Mouse (Mus musculus) MEL (cell line): Measurements from ENCODE around the gene Eif3m. TPM values are rescaled to one million over a fixed set of nuclear protein-coding genes. Genes with fewer than 3 reads are reported as not detected.

Experiments
- DNase-seq: peaks from one replicate; pipeline ENCODE4 v3.0.0; 2011; ENCODE audit warnings: low read depth, low spot score
- H3K27ac ChIP-seq: 2 replicates; pipeline ENCODE4 v1.5.1; 2012; ENCODE audit warnings: low read depth, mild to moderate bottlenecking, control low read depth, low read length, moderate library complexity; ENCODE audit not compliant: control insufficient read depth
- H3K27me3 ChIP-seq, 2 experiments: fragments of 150-350 bp in 1 of 2; sonication (generic) in 1 of 2; 2 replicates each; pipeline ENCODE4 v1.6.1; 2012; ENCODE audit warnings: low read length in 2 of 2, mild to moderate bottlenecking in 2 of 2, improper control_type of control experiment in 1 of 2, moderate library complexity in 1 of 2; ENCODE audit not compliant: insufficient read depth in 2 of 2, control insufficient read depth in 1 of 2
- H3K36me3 ChIP-seq, 2 experiments: 2 replicates each; pipeline ENCODE4 v1.6.1; 2012 to 2014; ENCODE audit warnings: low read length in 2 of 2, improper control_type of control experiment in 1 of 2, inconsistent platforms in 1 of 2, mild to moderate bottlenecking in 1 of 2; ENCODE audit not compliant: insufficient read depth in 2 of 2, control insufficient read depth in 1 of 2
- H3K4me1 ChIP-seq, 2 experiments: fragments of 150-350 bp in 1 of 2; sonication (generic) in 1 of 2; 2 replicates each; pipeline ENCODE4 v1.6.1; 2012; ENCODE audit warnings: low read length in 2 of 2, improper control_type of control experiment in 1 of 2, mild to moderate bottlenecking in 1 of 2; ENCODE audit not compliant: insufficient read depth in 2 of 2, control insufficient read depth in 1 of 2
- H3K4me3 ChIP-seq, 2 experiments: fragments of 150-350 bp in 1 of 2; sonication (generic) in 1 of 2; 2 replicates each; pipeline ENCODE4 v1.5.1; 2012; ENCODE audit warnings: low read depth in 2 of 2, low read length in 2 of 2, mild to moderate bottlenecking in 2 of 2, moderate library complexity in 2 of 2, control low read depth in 1 of 2, improper control_type of control experiment in 1 of 2; ENCODE audit not compliant: control insufficient read depth in 1 of 2, insufficient read depth in 1 of 2
- H3K79me2 ChIP-seq: 2 replicates; pipeline ENCODE4 v1.6.1; 2012; ENCODE audit warnings: mild to moderate bottlenecking, low read length, moderate library complexity; ENCODE audit not compliant: control insufficient read depth, poor library complexity, insufficient read depth
- H3K9ac ChIP-seq: 2 replicates; pipeline ENCODE4 v1.6.1; 2012; ENCODE audit warnings: low read depth, mild to moderate bottlenecking, control low read depth, low read length, moderate library complexity; ENCODE audit not compliant: control insufficient read depth, poor library complexity, severe bottlenecking
- H3K9me3 ChIP-seq: fragments of 150-350 bp; sonication (generic); replicated peaks from 2 replicates; pipeline ENCODE4 v1.6.1; 2012; ENCODE audit warnings: mild to moderate bottlenecking, low read length, improper control_type of control experiment, moderate library complexity; ENCODE audit not compliant: insufficient read depth
- BHLHE40 ChIP-seq: IDR thresholded peaks from 2 replicates; pipeline ENCODE4 v1.6.1; 2012; ENCODE audit warnings: low read depth, mild to moderate bottlenecking, inconsistent platforms, low read length, improper control_type of control experiment, borderline replicate concordance
- CHD1 ChIP-seq: IDR thresholded peaks from 2 replicates; pipeline ENCODE4 v1.6.1; 2012; ENCODE audit warnings: low read depth, mild to moderate bottlenecking, inconsistent platforms, low read length, improper control_type of control experiment
- CHD2 ChIP-seq: IDR thresholded peaks from 2 replicates; pipeline ENCODE4 v1.6.1; 2011; ENCODE audit warnings: low read length, improper control_type of control experiment
- CTCF ChIP-seq, 3 experiments: IDR thresholded peaks in 2 of 3; conservative IDR thresholded peaks in 1 of 3; 2 replicates each; pipeline ENCODE4 v1.5.1; 2011 to 2012; ENCODE audit warnings: low read length in 3 of 3, low read depth in 2 of 3, mild to moderate bottlenecking in 2 of 3, improper control_type of control experiment in 1 of 3, inconsistent platforms in 1 of 3, mixed read lengths in 1 of 3, moderate library complexity in 1 of 3; ENCODE audit not compliant: control insufficient read depth in 1 of 3, insufficient read depth in 1 of 3, poor library complexity in 1 of 3, severe bottlenecking in 1 of 3
- ELF1 ChIP-seq: IDR thresholded peaks from 2 replicates; pipeline ENCODE4 v1.6.1; 2014; ENCODE audit warnings: low read depth, mild to moderate bottlenecking, inconsistent platforms, low read length, improper control_type of control experiment, moderate library complexity
- GATA1 ChIP-seq: IDR thresholded peaks from 2 replicates; pipeline ENCODE4 v1.6.1; 2011; ENCODE audit warnings: low read depth, low read length, improper control_type of control experiment
- HCFC1 ChIP-seq: IDR thresholded peaks from 2 replicates; pipeline ENCODE4 v1.6.1; 2012; ENCODE audit warnings: low read depth, mild to moderate bottlenecking, inconsistent platforms, low read length, improper control_type of control experiment, moderate library complexity
- JUND ChIP-seq: IDR thresholded peaks from 2 replicates; pipeline ENCODE4 v1.6.1; 2011; ENCODE audit warnings: low read depth, mild to moderate bottlenecking, improper control_type of control experiment, low read length
- MAFK ChIP-seq: IDR thresholded peaks from 2 replicates; pipeline ENCODE4 v1.6.1; 2011; ENCODE audit warnings: low read depth, mild to moderate bottlenecking, low read length, improper control_type of control experiment, borderline replicate concordance
- MAZ ChIP-seq: IDR thresholded peaks from 2 replicates; pipeline ENCODE4 v1.6.1; 2012; ENCODE audit warnings: low read depth, mild to moderate bottlenecking, inconsistent platforms, low read length, improper control_type of control experiment
- MYB ChIP-seq: IDR thresholded peaks from 2 replicates; pipeline ENCODE4 v1.6.1; 2011; ENCODE audit warnings: mild to moderate bottlenecking, low read depth, low read length, improper control_type of control experiment
- MYC ChIP-seq: IDR thresholded peaks from 2 replicates; pipeline ENCODE4 v1.6.1; 2011; ENCODE audit warnings: low read depth, mild to moderate bottlenecking, low read length, improper control_type of control experiment, moderate library complexity
- POLR2A ChIP-seq, 2 experiments: IDR thresholded peaks; 2 replicates each; pipeline ENCODE4 v1.6.1; 2011 to 2012; ENCODE audit warnings: low read length in 2 of 2, mild to moderate bottlenecking in 2 of 2, control low read depth in 1 of 2, improper control_type of control experiment in 1 of 2, low read depth in 1 of 2, moderate library complexity in 1 of 2; ENCODE audit not compliant: control insufficient read depth in 1 of 2, insufficient read depth in 1 of 2, poor library complexity in 1 of 2
- POLR2AphosphoS2 ChIP-seq: IDR thresholded peaks from 2 replicates; pipeline ENCODE4 v1.6.1; 2011; ENCODE audit warnings: low read length, improper control_type of control experiment
- POLR2AphosphoS5 ChIP-seq: IDR thresholded peaks from 2 replicates; pipeline ENCODE4 v1.6.1; 2012; ENCODE audit warnings: low read depth, borderline replicate concordance, mild to moderate bottlenecking, inconsistent platforms, low read length, moderate library complexity, mixed read lengths
- RCOR1 ChIP-seq: IDR thresholded peaks from 2 replicates; pipeline ENCODE4 v1.6.1; 2012; ENCODE audit warnings: low read depth, mild to moderate bottlenecking, inconsistent platforms, low read length, improper control_type of control experiment
- SIN3A ChIP-seq: IDR thresholded peaks from 2 replicates; pipeline ENCODE4 v1.6.1; 2012; ENCODE audit warnings: low read length, improper control_type of control experiment, inconsistent platforms
- TAL1 ChIP-seq: IDR thresholded peaks from 2 replicates; pipeline ENCODE4 v1.6.1; 2012; ENCODE audit warnings: mild to moderate bottlenecking, inconsistent platforms, low read length, moderate library complexity, mixed read lengths
- TBP ChIP-seq: IDR thresholded peaks from 2 replicates; pipeline ENCODE4 v1.8.0; 2011; ENCODE audit warnings: low read depth, low read length, improper control_type of control experiment
- TCF12 ChIP-seq: IDR thresholded peaks from 2 replicates; pipeline ENCODE4 v1.6.1; 2014; ENCODE audit warnings: low read depth, mild to moderate bottlenecking, inconsistent platforms, low read length, improper control_type of control experiment, moderate library complexity
- UBTF ChIP-seq: IDR thresholded peaks from 2 replicates; pipeline ENCODE4 v1.6.1; 2012; ENCODE audit warnings: low read depth, mild to moderate bottlenecking, inconsistent platforms, low read length, improper control_type of control experiment, moderate library complexity, borderline replicate concordance; ENCODE audit not compliant: insufficient read depth
- USF2 ChIP-seq, 2 experiments: IDR thresholded peaks; 2 replicates each; pipeline ENCODE4 v1.6.1; 2011 to 2012; ENCODE audit warnings: improper control_type of control experiment in 2 of 2, low read length in 2 of 2, borderline replicate concordance in 1 of 2, inconsistent platforms in 1 of 2, low read depth in 1 of 2, mild to moderate bottlenecking in 1 of 2; ENCODE audit not compliant: insufficient read depth in 1 of 2
- ZKSCAN1 ChIP-seq: IDR thresholded peaks from 2 replicates; pipeline ENCODE4 v1.6.1; 2012; ENCODE audit warnings: low read depth, mild to moderate bottlenecking, inconsistent platforms, low read length, improper control_type of control experiment, moderate library complexity
- ZNF384 ChIP-seq: IDR thresholded peaks from 2 replicates; pipeline ENCODE4 v1.6.1; 2012; ENCODE audit warnings: low read depth, mild to moderate bottlenecking, inconsistent platforms, low read length, improper control_type of control experiment
- polyA plus RNA-seq, 2 experiments: library from polyadenylated mRNA; stranded (reverse) in 1 of 2; unstranded in 1 of 2; fragments of >175 nt in 1 of 2; fragments of >200 nt in 1 of 2; gene quantifications; 2 replicates each; pipeline versions ENCODE4 v1.2.1 to v1.2.4; 2012; ENCODE audit warnings: low replicate concordance in 2 of 2, low read depth in 1 of 2; ENCODE audit not compliant: insufficient read length in 2 of 2, insufficient read depth in 1 of 2, missing spikeins in 1 of 2
- total RNA-seq: library from RNA; depleted of rRNA; stranded (reverse); fragments of 300-350 nt; gene quantifications from 2 replicates; pipeline ENCODE4 v1.2.3, GENCODE M21; 2012

Eif3m gene
- total and polyA plus RNA-seq, 3 experiments: 172 to 321 TPM; not detected in 1

GRCm38 (mm10) chr2:105037956-105038569, 21.2 kb upstream of the Eif3m start:
- peaks cover 8 to 19% of the 10 kb centered on the region in 2 experiments for H3K27me3 ChIP-seq
- TF ChIP-seq CHD1 (no peak), ZKSCAN1 (no peak), MYB (no peak), HCFC1 (no peak), TAL1 (no peak), CHD2 (no peak), MYC (no peak), CTCF (IDR thresholded peaks at IDR 0.05 in 2 of 3, conservative IDR thresholded peaks at IDR 0.05 in 1 of 3; ENCODE audit: control insufficient read depth in 1 of 3, insufficient read depth in 1 of 3, low read depth in 2 of 3, low read length in 3 of 3, poor library complexity in 1 of 3, severe bottlenecking in 1 of 3) (no peak), MAFK (no peak), SIN3A (no peak), USF2 (IDR thresholded peaks at IDR 0.05; ENCODE audit: borderline replicate concordance in 1 of 2, insufficient read depth in 1 of 2, low read depth in 1 of 2, low read length in 2 of 2) (no peak), POLR2AphosphoS2 (no peak), JUND (no peak), TCF12 (no peak), RCOR1 (no peak), ELF1 (no peak), POLR2AphosphoS5 (no peak), POLR2A (IDR thresholded peaks at IDR 0.05; ENCODE audit: control insufficient read depth in 1 of 2, insufficient read depth in 1 of 2, low read depth in 1 of 2, low read length in 2 of 2, poor library complexity in 1 of 2) (no peak), ZNF384 (no peak), UBTF (no peak)
- no peak overlapping the region for H3K4me3 ChIP-seq
- no peaks in the 10 kb centered on the region for H3K79me2 ChIP-seq
- no peak overlapping the region for H3K9ac ChIP-seq
- no peaks in the 10 kb centered on the region for H3K9me3 ChIP-seq
- H3K27ac ChIP-seq: no peak overlapping the region
- peaks cover 0 to 5% of the 10 kb centered on the region in 2 experiments; a peak in 2 of 4 replicates for H3K36me3 ChIP-seq
- DNase-seq: no peak
- peaks cover 0 to 3% of the 10 kb centered on the region in 2 experiments; a peak in 1 of 4 replicates for H3K4me1 ChIP-seq

DNA sequence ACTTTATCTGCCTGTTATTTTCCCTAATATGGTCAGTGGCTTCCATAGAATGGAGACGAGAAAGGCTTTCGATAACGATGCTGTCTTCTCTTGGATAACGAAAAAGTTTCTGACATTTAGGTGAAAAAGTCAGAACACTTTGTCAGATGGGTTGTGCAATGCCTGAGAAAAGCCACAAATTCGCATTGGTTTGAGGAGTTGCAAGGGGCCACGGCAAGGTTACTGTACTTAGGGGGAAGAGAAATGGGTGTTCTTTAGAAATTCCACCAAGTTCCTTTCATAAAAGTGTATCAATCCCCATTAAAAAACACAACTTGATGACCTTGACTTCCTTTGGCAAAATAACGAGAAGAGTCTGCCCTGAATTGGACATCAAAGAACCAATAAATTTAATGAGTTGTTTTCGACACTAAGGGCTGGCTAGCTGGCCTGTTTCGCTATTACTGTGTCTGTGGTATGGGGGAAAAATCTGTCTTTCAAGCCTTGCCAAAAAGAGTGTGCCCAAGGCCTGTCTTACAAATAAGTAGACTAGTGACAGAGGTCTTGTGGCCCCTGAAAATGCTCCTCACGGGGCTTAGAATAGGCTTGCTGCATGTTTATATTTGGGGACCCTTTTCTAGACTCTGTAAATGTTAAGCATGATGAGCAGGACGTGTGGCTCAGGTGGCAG, 19.7 kb upstream of the Eif3m start:
- Histone ChIP-seq H3K9me3 (no peaks in the 10 kb centered on the region), H3K4me1 (peaks cover 0 to 3% of the 10 kb centered on the region in 2 experiments; a peak in 1 of 4 replicates), H3K79me2 (no peaks in the 10 kb centered on the region), H3K4me3 (no peak overlapping the region), H3K36me3 (peaks cover 0 to 5% of the 10 kb centered on the region in 2 experiments; a peak in 2 of 4 replicates), H3K27ac (no peak overlapping the region), H3K27me3 (peaks cover 10 to 13% of the 10 kb centered on the region in 2 experiments), H3K9ac (no peak overlapping the region)
- TF ChIP-seq CHD1 (no peak), MAZ (no peak), GATA1 (no peak), ZKSCAN1 (no peak), TCF12 (no peak), ZNF384 (no peak), MYC (no peak), TBP (no peak), POLR2A (IDR thresholded peaks at IDR 0.05; ENCODE audit: control insufficient read depth in 1 of 2, insufficient read depth in 1 of 2, low read depth in 1 of 2, low read length in 2 of 2, poor library complexity in 1 of 2) (no peak), ELF1 (no peak), BHLHE40 (no peak), HCFC1 (no peak), POLR2AphosphoS5 (no peak)
- DNase-seq: no peak
